Mouse (Mus musculus): ENCODE results near the gene Magi1. TPM values are rescaled to one million over a fixed set of nuclear protein-coding genes. Genes with fewer than 3 reads are reported as not detected.

The Magi1 gene
- polyA plus RNA-seq, 1 experiment from 2014 or later = 31.4 TPM

DNA sequence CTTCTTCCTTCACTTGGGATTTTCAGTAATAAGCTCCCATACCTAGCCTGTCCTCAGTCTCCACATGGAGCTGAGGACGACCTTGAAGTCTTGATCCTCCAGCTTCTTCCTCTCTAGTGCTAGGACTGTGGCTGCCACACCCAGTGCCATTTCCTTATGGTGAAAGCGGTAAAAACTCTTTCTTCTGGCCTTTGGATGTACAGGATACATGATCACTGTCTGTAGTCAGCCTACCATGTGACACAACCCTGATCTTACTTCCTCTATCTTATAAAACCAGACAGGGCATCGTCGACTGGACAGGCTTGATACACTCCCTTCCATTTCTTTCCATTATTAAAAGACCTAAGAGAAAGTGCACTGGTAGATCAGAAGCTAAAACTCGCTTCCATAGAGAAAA, 413.7 kb downstream of the Magi1 start:
- no peak overlapping the region for H3K4me3 ChIP-seq (ENCODE audit: low read depth, low read length)
- H3K9me3 ChIP-seq (ENCODE audit: control insufficient read depth, low read length) = no peaks in the 10 kb centered on the region
- no peak overlapping the region for H3K4me2 ChIP-seq (ENCODE audit: low read depth, low read length)
- H3K4me1 ChIP-seq (ENCODE audit: control insufficient read depth, insufficient read depth, low read length) = peaks cover 4% of the 10 kb centered on the region; the same call in 1 of the 2 replicates
- ATAC-seq (ENCODE audit: low read depth) = no peak
- no peak overlapping the region for H3K9ac ChIP-seq (replicated peaks; ENCODE audit: low read depth, low read length)
- WGBS = 78% methylated on average over 5 of the region's 5 CpGs
- no peaks in the 10 kb centered on the region for H3K27me3 ChIP-seq (ENCODE audit: control insufficient read depth, insufficient read depth, low read length)
- no peaks in the 10 kb centered on the region for H3K36me3 ChIP-seq (ENCODE audit: control insufficient read depth, insufficient read depth, low read length)
- no peak overlapping the region for H3K27ac ChIP-seq (ENCODE audit: low read depth, low read length)

- Histone ChIP-seq H3K4me1 (ENCODE audit: control insufficient read depth, insufficient read depth, low read length) (no peaks in the 10 kb centered on the region), H3K4me3 (ENCODE audit: low read depth, low read length) (no peak overlapping the region), H3K27me3 (ENCODE audit: control insufficient read depth, insufficient read depth, low read length) (no peaks in the 10 kb centered on the region), H3K27ac (ENCODE audit: low read depth, low read length) (no peak overlapping the region), H3K9me3 (ENCODE audit: control insufficient read depth, low read length) (no peaks in the 10 kb centered on the region), H3K4me2 (ENCODE audit: low read depth, low read length) (no peak overlapping the region), H3K9ac (replicated peaks; ENCODE audit: low read depth, low read length) (no peak overlapping the region), H3K36me3 (ENCODE audit: control insufficient read depth, insufficient read depth, low read length) (no peaks in the 10 kb centered on the region)
- no peak for ATAC-seq (ENCODE audit: low read depth)
- WGBS = 98% methylated on average over 5 of the region's 5 CpGs
Measured at GRCm38 (mm10) chr6:93862263-93862662, 421.5 kb downstream of the Magi1 start.

- H3K36me3 ChIP-seq (ENCODE audit: control insufficient read depth, insufficient read depth, low read length) = no peaks in the 10 kb centered on the region
- no peak overlapping the region for H3K9ac ChIP-seq (replicated peaks; ENCODE audit: low read depth, low read length)
Measured at GRCm38 (mm10) chr6:93856783-93857182, 426.9 kb downstream of the Magi1 start.

GRCm38 (mm10) chr6:93855806-93856641, 427.7 kb downstream of the Magi1 start:
- no peak overlapping the region for H3K9ac ChIP-seq (replicated peaks; ENCODE audit: low read depth, low read length)
- H3K36me3 ChIP-seq (ENCODE audit: control insufficient read depth, insufficient read depth, low read length) = no peaks in the 10 kb centered on the region
- H3K9me3 ChIP-seq (ENCODE audit: control insufficient read depth, low read length) = no peaks in the 10 kb centered on the region
- H3K27me3 ChIP-seq (ENCODE audit: control insufficient read depth, insufficient read depth, low read length) = no peaks in the 10 kb centered on the region
- peak overlapping the region; percentile 45 for H3K27ac ChIP-seq (ENCODE audit: low read depth, low read length)
- H3K4me1 ChIP-seq (ENCODE audit: control insufficient read depth, insufficient read depth, low read length) = peaks cover 15% of the 10 kb centered on the region
- H3K4me2 ChIP-seq (ENCODE audit: low read depth, low read length) = no peak overlapping the region
- WGBS = 30% methylated on average over 8 of the region's 8 CpGs
- 0 out of 2 replicates have a peak, but pooled peaks have one; percentile 56 for ATAC-seq (ENCODE audit: low read depth)
- no peak overlapping the region for H3K4me3 ChIP-seq (ENCODE audit: low read depth, low read length)

More at GRCm38 (mm10) chr6:93856783-93857182, 426.9 kb downstream of the Magi1 start:
- Histone ChIP-seq H3K4me1 (ENCODE audit: control insufficient read depth, insufficient read depth, low read length) (peaks cover 15% of the 10 kb centered on the region), H3K9me3 (ENCODE audit: control insufficient read depth, low read length) (no peaks in the 10 kb centered on the region), H3K4me3 (ENCODE audit: low read depth, low read length) (no peak overlapping the region), H3K27me3 (ENCODE audit: control insufficient read depth, insufficient read depth, low read length) (no peaks in the 10 kb centered on the region), H3K4me2 (ENCODE audit: low read depth, low read length) (no peak overlapping the region), H3K27ac (ENCODE audit: low read depth, low read length) (peak overlapping the region; percentile 45; the same call in 1 of the 2 replicates)
- no peak for ATAC-seq (ENCODE audit: low read depth)
- WGBS = 19% methylated on average over 1 of the region's 1 CpGs

- H3K4me2 ChIP-seq (ENCODE audit: low read depth, low read length) = no peak overlapping the region
- peak overlapping the region; percentile 34 for H3K27ac ChIP-seq (ENCODE audit: low read depth, low read length)
- H3K36me3 ChIP-seq (ENCODE audit: control insufficient read depth, insufficient read depth, low read length) = no peaks in the 10 kb centered on the region
- H3K4me1 ChIP-seq (ENCODE audit: control insufficient read depth, insufficient read depth, low read length) = peaks cover 13% of the 10 kb centered on the region
- H3K9me3 ChIP-seq (ENCODE audit: control insufficient read depth, low read length) = no peaks in the 10 kb centered on the region
- no peaks in the 10 kb centered on the region for H3K27me3 ChIP-seq (ENCODE audit: control insufficient read depth, insufficient read depth, low read length)
- H3K4me3 ChIP-seq (ENCODE audit: low read depth, low read length) = no peak overlapping the region
- peak; percentile 34; the same call in 1 of the 2 replicates for ATAC-seq (ENCODE audit: low read depth)
- no peak overlapping the region for H3K9ac ChIP-seq (replicated peaks; ENCODE audit: low read depth, low read length)
- WGBS = 19% methylated on average over 7 of the region's 7 CpGs
Measured at GRCm38 (mm10) chr6:93848942-93849790, 434.6 kb downstream of the Magi1 start.

DNA sequence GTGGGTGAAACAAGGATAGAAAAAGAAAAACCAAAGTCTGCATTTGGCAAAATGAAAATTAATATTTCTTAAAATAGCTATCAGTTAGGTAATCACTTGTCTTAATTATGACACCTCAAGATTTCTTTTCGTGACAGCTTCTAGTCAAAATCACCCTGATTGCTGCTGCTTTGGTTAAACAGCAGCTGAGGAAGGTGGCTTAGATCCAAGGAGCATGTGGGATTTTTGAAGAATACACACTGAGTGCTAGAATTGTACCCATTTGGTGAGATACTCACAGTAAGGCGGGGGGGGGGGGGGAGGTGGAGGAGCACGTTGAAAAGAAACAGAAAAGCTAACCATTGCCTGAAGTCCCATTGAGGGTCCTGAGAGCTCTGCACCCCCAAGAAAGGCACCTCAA, 438.2 kb downstream of the Magi1 start:
- no peak overlapping the region for H3K4me3 ChIP-seq (ENCODE audit: low read depth, low read length)
- H3K4me1 ChIP-seq (ENCODE audit: control insufficient read depth, insufficient read depth, low read length) = peaks cover 13% of the 10 kb centered on the region
- no peak for ATAC-seq (ENCODE audit: low read depth)
- H3K36me3 ChIP-seq (ENCODE audit: control insufficient read depth, insufficient read depth, low read length) = no peaks in the 10 kb centered on the region
- no peak overlapping the region for H3K27ac ChIP-seq (ENCODE audit: low read depth, low read length)
- no peak overlapping the region for H3K4me2 ChIP-seq (ENCODE audit: low read depth, low read length)
- H3K9ac ChIP-seq (replicated peaks; ENCODE audit: low read depth, low read length) = no peak overlapping the region
- no peaks in the 10 kb centered on the region for H3K9me3 ChIP-seq (ENCODE audit: control insufficient read depth, low read length)
- WGBS = 66% methylated on average over 3 of the region's 3 CpGs
- H3K27me3 ChIP-seq (ENCODE audit: control insufficient read depth, insufficient read depth, low read length) = no peaks in the 10 kb centered on the region

GRCm38 (mm10) chr6:93845080-93845479, 438.6 kb downstream of the Magi1 start:
- 70% methylated on average over 5 of the region's 5 CpGs for WGBS
- Histone ChIP-seq H3K4me1 (ENCODE audit: control insufficient read depth, insufficient read depth, low read length) (peaks cover 13% of the 10 kb centered on the region), H3K4me2 (ENCODE audit: low read depth, low read length) (no peak overlapping the region), H3K27me3 (ENCODE audit: control insufficient read depth, insufficient read depth, low read length) (no peaks in the 10 kb centered on the region), H3K9ac (replicated peaks; ENCODE audit: low read depth, low read length) (no peak overlapping the region), H3K36me3 (ENCODE audit: control insufficient read depth, insufficient read depth, low read length) (no peaks in the 10 kb centered on the region), H3K27ac (ENCODE audit: low read depth, low read length) (no peak overlapping the region), H3K4me3 (ENCODE audit: low read depth, low read length) (no peak overlapping the region), H3K9me3 (ENCODE audit: control insufficient read depth, low read length) (no peaks in the 10 kb centered on the region)
- no peak for ATAC-seq (ENCODE audit: low read depth)

GRCm38 (mm10) chr6:93844576-93844975, 439.1 kb downstream of the Magi1 start:
- 32% methylated on average over 5 of the region's 5 CpGs for WGBS
- Histone ChIP-seq H3K27ac (ENCODE audit: low read depth, low read length) (no peak overlapping the region), H3K9me3 (ENCODE audit: control insufficient read depth, low read length) (no peaks in the 10 kb centered on the region), H3K36me3 (ENCODE audit: control insufficient read depth, insufficient read depth, low read length) (no peaks in the 10 kb centered on the region), H3K4me3 (ENCODE audit: low read depth, low read length) (no peak overlapping the region), H3K9ac (replicated peaks; ENCODE audit: low read depth, low read length) (no peak overlapping the region), H3K4me2 (ENCODE audit: low read depth, low read length) (no peak overlapping the region), H3K4me1 (ENCODE audit: control insufficient read depth, insufficient read depth, low read length) (peaks cover 10% of the 10 kb centered on the region), H3K27me3 (ENCODE audit: control insufficient read depth, insufficient read depth, low read length) (no peaks in the 10 kb centered on the region)
- no peak for ATAC-seq (ENCODE audit: low read depth)

DNA sequence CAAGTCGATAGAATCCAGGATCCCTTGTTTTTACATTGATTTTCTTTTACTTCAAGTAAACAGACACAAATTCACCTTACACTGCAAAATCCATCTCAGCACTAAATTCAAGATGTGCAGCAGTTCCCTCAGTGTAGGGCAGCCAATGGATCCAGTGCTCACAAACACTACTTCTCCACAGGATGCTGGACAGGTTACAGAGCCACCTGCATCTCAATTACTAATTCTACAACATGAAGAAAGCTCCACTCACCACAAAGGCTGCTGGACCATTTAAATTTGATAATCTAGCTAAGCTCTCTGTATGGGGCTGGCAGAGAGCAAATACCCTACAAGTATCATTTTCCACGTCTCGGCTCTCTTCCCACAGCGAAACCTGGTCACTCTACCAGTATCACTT, 445.3 kb downstream of the Magi1 start:
- Histone ChIP-seq H3K36me3 (ENCODE audit: control insufficient read depth, insufficient read depth, low read length) (no peaks in the 10 kb centered on the region), H3K4me1 (ENCODE audit: control insufficient read depth, insufficient read depth, low read length) (peaks cover 4% of the 10 kb centered on the region; the same call in 1 of the 2 replicates), H3K27ac (ENCODE audit: low read depth, low read length) (no peak overlapping the region), H3K27me3 (ENCODE audit: control insufficient read depth, insufficient read depth, low read length) (no peaks in the 10 kb centered on the region), H3K4me3 (ENCODE audit: low read depth, low read length) (no peak overlapping the region), H3K9ac (replicated peaks; ENCODE audit: low read depth, low read length) (no peak overlapping the region), H3K4me2 (ENCODE audit: low read depth, low read length) (no peak overlapping the region), H3K9me3 (ENCODE audit: control insufficient read depth, low read length) (no peaks in the 10 kb centered on the region)
- 88% methylated on average over 4 of the region's 4 CpGs for WGBS
- ATAC-seq (ENCODE audit: low read depth) = no peak
